Mouse (Mus musculus) heart, adult 2 months (tissue): Measurements from ENCODE around the gene Tubb4a. TPM values are rescaled to one million over a fixed set of nuclear protein-coding genes. Genes with fewer than 3 reads are reported as not detected.

Source experiments
- DNase-seq, 2 experiments: peaks; one replicate each; pipeline ENCODE4 v3.0.0; 2021
- H3K27ac ChIP-seq: fragments of 200-600 bp; 2 replicates; pipeline ENCODE4 v1.8.1; 2022
- H3K27me3 ChIP-seq: fragments of 200-500 bp; 2 replicates; pipeline ENCODE4 v1.6.1; 2012; ENCODE audit warnings: mild to moderate bottlenecking, low read length, inconsistent platforms, mixed read lengths; ENCODE audit not compliant: control insufficient read depth, insufficient read depth
- H3K36me3 ChIP-seq: fragments of 200-500 bp; 2 replicates; pipeline ENCODE4 v1.6.1; 2012; ENCODE audit warnings: low read length, inconsistent platforms; ENCODE audit not compliant: control insufficient read depth, insufficient read depth
- H3K4me1 ChIP-seq: fragments of 200-500 bp; 2 replicates; pipeline ENCODE4 v1.6.1; 2011; ENCODE audit warnings: low read length; ENCODE audit not compliant: control insufficient read depth, insufficient read depth
- H3K4me3 ChIP-seq: fragments of 200-600 bp; 2 replicates; pipeline ENCODE4 v1.8.1; 2022
- H3K79me2 ChIP-seq: fragments of 200-500 bp; replicated peaks from 2 replicates; pipeline ENCODE4 v1.6.1; 2012; ENCODE audit warnings: mild to moderate bottlenecking, inconsistent platforms, low read length, moderate library complexity, mixed read lengths; ENCODE audit not compliant: control insufficient read depth, insufficient read depth
- H3K9ac ChIP-seq: fragments of 200-500 bp; 2 replicates; pipeline ENCODE4 v1.6.1; 2012; ENCODE audit warnings: low read depth, mild to moderate bottlenecking, control low read depth, inconsistent platforms, low read length, mixed read lengths
- CTCF ChIP-seq: fragments of 200-600 bp; IDR thresholded peaks from 2 replicates; pipeline ENCODE4 v1.8.1; 2022; ENCODE audit warnings: antibody characterized with exemption, mild to moderate bottlenecking, moderate library complexity
- EP300 ChIP-seq: fragments of 200-500 bp; IDR thresholded peaks from 2 replicates; pipeline ENCODE4 v1.6.1; 2011; ENCODE audit warnings: low read depth, low read length, control low read depth; ENCODE audit not compliant: insufficient read depth
- POLR2A ChIP-seq: fragments of 200-500 bp; IDR thresholded peaks from 2 replicates; pipeline ENCODE4 v1.6.1; 2011; ENCODE audit warnings: mild to moderate bottlenecking, low read depth, low read length, control low read depth; ENCODE audit not compliant: insufficient read depth
- WGBS: fragments of 180-500 bp; shearing (Covaris S2); methylation state at CpG from one replicate; pipeline ENCODE4 v1.1.7; 2018; 5-methylcytosine and 5-hydroxymethylcytosine counted together
- intact Hi-C: fragments of 180-260 bp; cut with DNase I; formaldehyde crosslinking; loops from one replicate; pipeline ENCODE4 v1.15.1; 2025
- polyA plus RNA-seq: library from polyadenylated mRNA; depleted of rRNA; stranded (reverse); fragments of >200 nt; gene quantifications from 2 replicates; pipeline ENCODE4 v1.2.3, GENCODE M21; 2012; rRNA removed
- total RNA-seq, 2 experiments: library from RNA; stranded (reverse); gene quantifications; 2 replicates each; pipeline ENCODE4 v1.2.3; 2021

Tubb4a gene
- total and polyA plus RNA-seq, 3 experiments = 1.5 to 4.0 (median 2.7) TPM

DNA sequence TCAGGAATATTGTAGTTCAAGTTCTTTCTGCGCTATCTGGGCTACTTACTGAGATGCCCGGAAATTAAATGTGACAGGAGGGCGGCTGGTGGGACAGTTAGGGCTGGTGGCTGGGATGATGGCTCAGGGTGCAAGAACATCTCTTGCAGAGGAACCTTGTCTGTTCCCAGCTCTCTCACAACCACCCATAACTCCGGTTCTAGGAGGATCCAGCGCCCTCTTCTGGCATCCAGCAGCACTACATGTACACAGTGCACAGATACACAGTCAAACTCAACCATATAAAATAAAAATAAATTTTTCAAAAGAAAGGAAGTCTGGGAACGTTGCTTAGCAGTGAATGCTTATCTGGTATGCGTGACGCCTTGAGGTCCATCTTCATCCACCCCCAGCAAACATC, 48.6 kb downstream of the Tubb4a start:
- 39% methylated on average over 8 of the region's 8 CpGs for WGBS
- DNase-seq = no peak
- no peaks in the 10 kb centered on the region for H3K4me1 ChIP-seq
- H3K4me3 ChIP-seq = no peak overlapping the region
- no peaks in the 10 kb centered on the region for H3K36me3 ChIP-seq
- TF ChIP-seq CTCF (peak; percentile 36), POLR2A (no peak)
- H3K27ac ChIP-seq = no peak overlapping the region
- H3K27me3 ChIP-seq = peaks cover 1% of the 10 kb centered on the region; the same call in 1 of the 2 replicates
- H3K79me2 ChIP-seq = no peaks in the 10 kb centered on the region
- intact Hi-C loops = no loop called here
- no peak overlapping the region for H3K9ac ChIP-seq

DNA sequence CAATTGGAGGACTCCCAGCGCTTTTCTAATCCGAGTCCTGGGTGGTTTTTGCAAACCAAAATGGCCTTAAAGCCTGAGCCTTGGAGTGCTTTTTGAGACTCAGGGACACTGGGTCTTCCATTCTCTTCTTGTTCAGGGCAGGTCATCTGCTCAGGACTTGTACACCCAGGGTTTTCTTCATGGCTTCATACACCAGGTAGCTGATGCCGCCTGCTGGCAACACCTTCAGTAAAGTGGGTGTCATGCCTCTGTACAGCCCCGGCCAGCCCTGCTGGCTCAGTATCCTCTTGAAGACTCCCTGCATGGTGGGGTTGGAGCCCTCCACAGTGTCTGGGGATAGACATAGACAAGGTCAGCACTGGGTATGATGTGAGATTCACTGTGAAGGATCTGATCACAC, 54.7 kb downstream of the Tubb4a start:
- Histone ChIP-seq H3K4me3 (no peak overlapping the region), H3K36me3 (no peaks in the 10 kb centered on the region), H3K9ac (no peak overlapping the region), H3K4me1 (peaks cover 4% of the 10 kb centered on the region; the same call in 1 of the 2 replicates), H3K27me3 (no peaks in the 10 kb centered on the region), H3K79me2 (peaks cover 2% of the 10 kb centered on the region), H3K27ac (no peak overlapping the region)
- intact Hi-C loops = loop anchor here (2.0 kb wide), 1 partner anchor 24 kb away; no protein-coding TSS in a partner anchor
- WGBS = 83% methylated on average over 4 of the region's 4 CpGs
- no peak for DNase-seq
- TF ChIP-seq POLR2A = no peak
- TF ChIP-seq EP300 = no peak
- TF ChIP-seq CTCF = no peak

DNA sequence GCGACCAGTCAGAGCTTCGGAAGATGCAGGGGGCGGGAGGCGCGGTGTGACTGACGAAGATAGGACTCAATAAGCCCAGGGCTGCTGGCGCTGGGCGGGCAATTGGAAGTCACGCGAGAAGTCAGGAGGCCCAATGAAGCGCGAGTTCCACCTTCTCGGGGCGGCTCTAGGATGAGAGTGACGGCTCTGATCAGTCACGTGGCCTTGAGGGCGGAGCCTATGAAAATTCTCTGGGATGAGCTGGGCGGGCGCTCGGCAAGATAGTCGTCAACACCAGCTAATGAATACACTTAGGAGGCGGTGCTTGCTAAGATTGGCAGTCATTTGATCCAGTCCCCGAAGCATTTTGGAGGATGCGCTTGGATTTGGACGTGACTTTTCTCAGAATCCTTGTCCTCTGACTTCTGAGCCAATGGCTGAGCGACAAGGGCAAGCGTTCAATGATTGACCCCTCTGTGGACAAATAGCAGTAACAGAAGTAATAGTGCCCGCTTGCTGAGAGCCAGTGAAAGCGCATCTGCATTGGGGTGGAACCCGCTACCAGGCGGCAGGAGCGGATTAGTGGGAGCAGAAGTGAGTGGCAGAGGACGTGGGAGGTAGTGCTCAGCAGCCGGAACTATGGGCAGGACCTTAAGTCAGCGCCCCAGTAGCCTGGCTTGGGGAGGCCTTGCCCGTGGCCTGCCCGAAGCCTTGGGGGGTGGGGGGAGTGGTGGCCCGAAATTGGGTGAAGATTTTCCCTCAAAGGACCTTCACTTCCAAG, 55.7 kb downstream of the Tubb4a start:
- H3K27me3 ChIP-seq = no peaks in the 10 kb centered on the region
- H3K79me2 ChIP-seq = peaks cover 2% of the 10 kb centered on the region
- H3K9ac ChIP-seq = peak overlapping the region; percentile 54
- peak overlapping the region; percentile 84 for H3K27ac ChIP-seq
- WGBS = under 1% methylated on average over 38 of the region's 38 CpGs
- intact Hi-C loops = loop anchor here (1.0 to 2.0 kb wide), 3 partner anchors 21 to 41 kb away; partner anchors contain the start of genes Clpp, Gm17949 and Gtf2f1
- DNase-seq = peak; percentile 98 to 100
- peak; percentile 66; the same call in 1 of the 2 replicates for TF ChIP-seq EP300
- peak; percentile 24 for TF ChIP-seq CTCF
- TF ChIP-seq POLR2A = peak; percentile 95
- H3K4me3 ChIP-seq = peak overlapping the region; percentile 50
- H3K4me1 ChIP-seq = peaks cover 4% of the 10 kb centered on the region; the same call in 1 of the 2 replicates
- no peaks in the 10 kb centered on the region for H3K36me3 ChIP-seq

DNA sequence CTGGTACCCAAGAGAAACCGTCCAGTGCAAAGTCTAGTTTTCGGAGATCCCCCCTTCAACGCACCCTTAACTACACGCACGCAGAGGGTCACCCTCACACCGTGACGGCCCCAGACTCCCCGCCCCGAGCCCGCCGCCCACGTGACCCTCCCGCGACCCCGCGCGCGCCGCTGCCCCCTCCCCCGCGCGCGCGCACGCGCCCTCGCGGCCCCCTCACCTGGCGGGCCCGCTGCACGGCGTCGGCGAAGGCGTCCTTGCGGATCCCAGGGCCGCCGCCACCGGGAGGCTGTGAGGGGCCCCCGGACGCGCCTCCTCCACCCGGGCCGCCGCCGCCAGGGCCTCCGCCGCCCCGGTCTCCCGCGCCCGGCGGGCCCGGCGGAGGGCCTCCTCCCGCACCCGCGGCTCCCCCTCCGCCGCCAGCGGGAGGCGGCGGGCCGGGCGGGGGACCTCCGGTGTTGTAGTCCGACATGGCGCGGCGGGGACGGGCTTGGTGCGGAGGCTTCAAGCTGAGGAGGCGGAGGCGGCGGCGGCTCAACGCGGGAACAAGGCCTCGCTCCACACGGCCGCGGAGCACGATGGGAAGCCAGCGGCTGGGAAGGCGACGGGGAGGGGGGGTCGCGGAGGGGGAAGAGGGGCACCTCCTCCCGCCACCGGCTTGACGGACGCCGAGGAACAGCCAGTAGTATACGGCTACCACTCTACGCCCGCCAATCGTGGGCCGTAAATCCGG, 56.5 kb downstream of the Tubb4a start, which contains the start of gene Khsrp:
Gene Khsrp, minus strand, starts transcription at position 592 of the 730 bp plus-strand sequence.
- TF ChIP-seq CTCF (no peak), EP300 (no peak), POLR2A (peak; percentile 63; the same call in 1 of the 2 replicates)
- no peaks in the 10 kb centered on the region for H3K27me3 ChIP-seq
- DNase-seq = no peak
- peak within 1 kb of the TSS; percentile 84 for H3K27ac ChIP-seq
- peaks cover 4% of the 10 kb centered on the region; the same call in 1 of the 2 replicates for H3K4me1 ChIP-seq
- peaks cover 2% of the 10 kb centered on the region for H3K79me2 ChIP-seq
- intact Hi-C loops = loop anchor here (1.0 to 2.0 kb wide), 2 partner anchors 20 to 40 kb away; partner anchors contain the start of genes Clpp, Gm17949 and Gtf2f1
- H3K4me3 ChIP-seq = peak within 1 kb of the TSS; percentile 59
- WGBS = under 1% methylated on average over 89 of the region's 99 CpGs
- peak within 1 kb of the TSS; percentile 90 for H3K9ac ChIP-seq
- no peaks in the 10 kb centered on the region for H3K36me3 ChIP-seq

Other genes starting within 250 kb of the Tubb4a start
- gene Acsbg2, start 213.3 kb downstream of the Tubb4a start, total RNA-seq = not detected
- 0.04 and 0.09 TPM in 2 replicates for gene Acsbg2, start 213.3 kb downstream of the Tubb4a start, polyA plus RNA-seq
- not detected for gene 1700061G19Rik, start 212.3 kb downstream of the Tubb4a start, total RNA-seq
- gene 1700061G19Rik, start 212.3 kb downstream of the Tubb4a start, polyA plus RNA-seq = 0.04 TPM in 1 of 2 replicates, not detected in the other
- 10 to 100 TPM; 25.3 to 27.2 TPM for gene Mllt1, start 152.4 kb downstream of the Tubb4a start, total RNA-seq
- 27.2 and 31.4 TPM in 2 replicates for gene Mllt1, start 152.4 kb downstream of the Tubb4a start, polyA plus RNA-seq
- not detected for gene Acer1, start 105.7 kb downstream of the Tubb4a start, total RNA-seq
- gene Acer1, start 105.7 kb downstream of the Tubb4a start, polyA plus RNA-seq = not detected in 2 replicates
- gene Clpp, start 97.5 kb downstream of the Tubb4a start, total RNA-seq = 10 to 100 TPM; 72.1 to 84.9 TPM
- 150 and 155 TPM in 2 replicates for gene Clpp, start 97.5 kb downstream of the Tubb4a start, polyA plus RNA-seq
- 10 to 100 TPM; 65.3 to 72.8 TPM for gene Alkbh7, start 90.4 kb downstream of the Tubb4a start, total RNA-seq
- gene Alkbh7, start 90.4 kb downstream of the Tubb4a start, polyA plus RNA-seq = 74.5 and 90.8 TPM in 2 replicates
- not detected for gene Pspn, start 87.8 kb downstream of the Tubb4a start, total RNA-seq
- gene Pspn, start 87.8 kb downstream of the Tubb4a start, polyA plus RNA-seq = not detected in 2 replicates
- 10 to 100 TPM; 20.7 TPM for gene Gtf2f1, start 76.5 kb downstream of the Tubb4a start, total RNA-seq
- gene Gtf2f1, start 76.5 kb downstream of the Tubb4a start, polyA plus RNA-seq = 12.3 and 14.3 TPM in 2 replicates
- under 1 TPM in 1 of 2 experiments, not detected in 1; 0.18 TPM for gene Gm17949, start 76.3 kb downstream of the Tubb4a start, total RNA-seq
- not detected in 2 replicates for gene Gm17949, start 76.3 kb downstream of the Tubb4a start, polyA plus RNA-seq
- gene Khsrp, start 56.3 kb downstream of the Tubb4a start, total RNA-seq = 10 to 100 TPM; 42.6 to 44.5 TPM
- 35.7 and 36.5 TPM in 2 replicates for gene Khsrp, start 56.3 kb downstream of the Tubb4a start, polyA plus RNA-seq
- not detected for gene Slc25a41, start 46.1 kb downstream of the Tubb4a start, total RNA-seq
- gene Slc25a41, start 46.1 kb downstream of the Tubb4a start, polyA plus RNA-seq = 0.18 TPM in 1 of 2 replicates, not detected in the other
- gene Crb3, start 28.7 kb downstream of the Tubb4a start, total RNA-seq = not detected
- 0.26 and 1.2 TPM in 2 replicates for gene Crb3, start 28.7 kb downstream of the Tubb4a start, polyA plus RNA-seq
- 10 to 100 TPM; 63.5 to 70.9 TPM for gene Slc25a23, start 27.9 kb downstream of the Tubb4a start, total RNA-seq
- gene Slc25a23, start 27.9 kb downstream of the Tubb4a start, polyA plus RNA-seq = 67.5 and 72.4 TPM in 2 replicates
- 1 to 10 TPM; 1.1 to 2.0 TPM for gene Dennd1c, start 9.3 kb downstream of the Tubb4a start, total RNA-seq
- 5.1 and 6.0 TPM in 2 replicates for gene Dennd1c, start 9.3 kb downstream of the Tubb4a start, polyA plus RNA-seq
- under 1 TPM; 0.26 to 0.80 TPM for gene Tnfsf9, start 17.5 kb upstream of the Tubb4a start, total RNA-seq
- gene Tnfsf9, start 17.5 kb upstream of the Tubb4a start, polyA plus RNA-seq = 0.67 and 1.2 TPM in 2 replicates
- not detected for gene Cd70, start 62.0 kb upstream of the Tubb4a start, total RNA-seq
- gene Cd70, start 62.0 kb upstream of the Tubb4a start, polyA plus RNA-seq = not detected in 2 replicates
- gene Tnfsf14, start 106.4 kb upstream of the Tubb4a start, total RNA-seq = under 1 TPM; 0.11 to 0.13 TPM
- 0.18 TPM in 2 replicates for gene Tnfsf14, start 106.4 kb upstream of the Tubb4a start, polyA plus RNA-seq
- gene C3, start 140.4 kb upstream of the Tubb4a start, total RNA-seq = 10 to 100 TPM; 91.5 to 91.6 TPM
- 119 and 160 TPM in 2 replicates for gene C3, start 140.4 kb upstream of the Tubb4a start, polyA plus RNA-seq
- 10 to 100 TPM; 27.8 to 32.7 TPM for gene Gpr108, start 160.7 kb upstream of the Tubb4a start, total RNA-seq
- 37.9 and 48.3 TPM in 2 replicates for gene Gpr108, start 160.7 kb upstream of the Tubb4a start, polyA plus RNA-seq
- 100 to 1,000 TPM; 107 to 128 TPM for gene Trip10, start 161.7 kb upstream of the Tubb4a start, total RNA-seq
- 69.0 and 83.2 TPM in 2 replicates for gene Trip10, start 161.7 kb upstream of the Tubb4a start, polyA plus RNA-seq
- 1 to 10 TPM; 1.9 to 2.2 TPM for gene Vav1, start 191.3 kb upstream of the Tubb4a start, total RNA-seq
- gene Vav1, start 191.3 kb upstream of the Tubb4a start, polyA plus RNA-seq = 1.8 and 2.0 TPM in 2 replicates